In the genomic region with DNA sequence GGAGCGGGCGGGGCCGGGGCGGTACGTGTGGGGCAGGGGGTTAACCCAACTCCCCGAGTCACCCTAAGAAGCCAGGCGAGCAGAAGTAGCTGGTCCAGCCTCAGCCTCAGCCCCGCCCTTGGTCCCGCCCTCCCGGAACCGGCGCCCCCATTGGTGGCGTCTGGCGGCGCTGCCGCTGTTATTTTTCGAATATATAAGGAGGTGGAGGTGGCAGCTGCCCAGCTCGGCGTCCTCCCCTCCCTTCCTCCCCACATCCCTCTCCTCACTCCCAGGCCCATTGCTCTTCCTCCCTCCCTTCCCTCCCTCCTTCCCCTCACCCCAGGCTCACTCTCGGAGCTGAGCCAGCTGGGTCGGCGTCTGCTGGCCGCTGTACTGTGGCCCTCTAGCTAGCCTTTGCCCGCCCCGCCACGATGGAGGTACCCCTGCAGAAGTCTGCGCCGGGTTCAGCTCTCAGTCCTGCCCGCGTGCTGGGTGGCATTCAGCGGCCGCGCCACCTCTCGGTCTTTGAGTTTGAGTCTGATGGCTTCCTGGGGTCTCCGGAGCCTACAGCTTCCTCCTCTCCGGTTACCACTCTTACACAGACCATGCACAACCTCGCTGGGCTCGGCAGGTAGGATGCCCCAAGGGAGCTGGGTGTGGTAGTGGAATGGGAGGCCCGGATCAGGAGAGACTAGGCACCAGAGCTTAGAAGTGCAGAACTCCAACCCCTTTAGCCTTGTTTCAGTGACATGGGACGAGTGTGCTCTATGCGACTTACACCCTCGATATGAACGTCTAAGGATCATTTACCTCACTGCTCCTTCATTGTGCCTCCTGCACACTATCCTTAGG, we compare ENCODE assay signal across 8 mouse cellular contexts. TPM values are rescaled to one million over a fixed set of nuclear protein-coding genes. Genes with fewer than 3 reads are reported as not detected.
DNase-seq lines count a peak whose midpoint lies in the region; ATAC-seq and TF ChIP-seq lines count a peak whose summit lies in the region.

TSS of gene Cdc25b (plus strand) at position 179 of the 831 bp plus-strand sequence.
TSS of gene Spef1 (minus strand) at position 512 of the 831 bp plus-strand sequence.

- no peak; the same call in 1 of the 2 replicates for TF ChIP-seq EP300 in liver, postnatal 0 days (IDR thresholded peaks at IDR 0.05; ENCODE audit: low read depth)

- H3K27me3 ChIP-seq in forebrain, embryonic 11.5 days (ENCODE audit: control insufficient read depth, insufficient read depth, low read length) = no peaks in the 10 kb centered on the region
- no peaks in the 10 kb centered on the region for H3K27me3 ChIP-seq in heart, embryonic 15.5 days
- no peaks in the 10 kb centered on the region for H3K27me3 ChIP-seq in liver, postnatal 0 days (ENCODE audit: insufficient read depth, low read length)
- no peaks in the 10 kb centered on the region for H3K27me3 ChIP-seq in neural tube, embryonic 13.5 days
- H3K27me3 ChIP-seq in testis, adult 2 months (ENCODE audit: control insufficient read depth, insufficient read depth, low read length) = no peaks in the 10 kb centered on the region

- TF ChIP-seq CTCF in liver, postnatal 0 days (IDR thresholded peaks at IDR 0.05; ENCODE audit: low read depth) = peak; percentile 46
- no peak for TF ChIP-seq CTCF in testis, adult 2 months (IDR thresholded peaks at IDR 0.05; ENCODE audit: control insufficient read depth, insufficient read depth, insufficient replicate concordance, low read depth, low read length)

- peak within 1 kb of the TSS; percentile 48 for H3K27ac ChIP-seq in forebrain, embryonic 11.5 days (ENCODE audit: low read depth, low read length)
- peak within 1 kb of the TSS; percentile 95 for H3K27ac ChIP-seq in heart, embryonic 15.5 days
- H3K27ac ChIP-seq in liver, postnatal 0 days (ENCODE audit: low read depth) = peak within 1 kb of the TSS; percentile 85
- peak within 1 kb of the TSS; percentile 86 for H3K27ac ChIP-seq in neural tube, embryonic 13.5 days (replicated peaks)
- no peak within 1 kb of the TSS for H3K27ac ChIP-seq in testis, adult 2 months (ENCODE audit: control insufficient read depth, insufficient read depth, low read depth, low read length)

- TF ChIP-seq POLR2A in testis, adult 2 months (IDR thresholded peaks at IDR 0.05; ENCODE audit: control insufficient read depth, low read depth, low read length) = no peak

- ATAC-seq in forebrain, embryonic 11.5 days (replicated peaks; ENCODE audit: low FRiP score) = peak; percentile 81
- peak; percentile 88 for ATAC-seq in heart, embryonic 15.5 days (replicated peaks; ENCODE audit: insufficient number of reproducible peaks, insufficient read depth, low FRiP score, low read depth)
- peak; percentile 88 for ATAC-seq in liver, postnatal 0 days
- ATAC-seq in neural tube, embryonic 13.5 days (ENCODE audit: low read depth) = peak; percentile 83

- under 1% methylated on average over 43 of the region's 43 CpGs for WGBS in forebrain, embryonic 11.5 days
- 2% methylated on average over 43 of the region's 43 CpGs for whole genome bisulfite sequencing in heart, embryonic 15.5 days
- 1% methylated on average over 40 of the region's 43 CpGs for WGBS in liver, postnatal 0 days (ENCODE audit: insufficient replicate concordance)
- under 1% methylated on average over 43 of the region's 43 CpGs for WGBS in neural tube, embryonic 13.5 days

- DNase-seq in ES-CJ7 (ENCODE audit: low read depth, low spot score) = peak; percentile 76
- DNase-seq in c-Kit-positive CD71-negative TER-119-negative erythroid progenitor cells, embryonic 14.5 days (ENCODE audit: low read depth) = peak; percentile 61
- DNase-seq in forebrain, embryonic 11.5 days (ENCODE audit: low spot score) = peak; percentile 93
- peak; percentile 91 for DNase-seq in kidney, postnatal 14 days
- DNase-seq in liver, postnatal 0 days = peak; percentile 94

- H3K36me3 ChIP-seq in forebrain, embryonic 11.5 days (ENCODE audit: control insufficient read depth, insufficient read depth, low read length) = peaks cover 5% of the 10 kb centered on the region
- peaks cover 9% of the 10 kb centered on the region for H3K36me3 ChIP-seq in heart, embryonic 15.5 days
- H3K36me3 ChIP-seq in liver, postnatal 0 days (replicated peaks; ENCODE audit: insufficient read depth, low read length) = peaks cover 31% of the 10 kb centered on the region
- no peaks in the 10 kb centered on the region for H3K36me3 ChIP-seq in neural tube, embryonic 13.5 days
- no peaks in the 10 kb centered on the region for H3K36me3 ChIP-seq in testis, adult 2 months (ENCODE audit: control insufficient read depth, insufficient read depth, low read length)

- peak within 1 kb of the TSS; percentile 89 for H3K9ac ChIP-seq in forebrain, embryonic 11.5 days (ENCODE audit: low read length)
- peak within 1 kb of the TSS; percentile 58 for H3K9ac ChIP-seq in heart, embryonic 15.5 days
- peak within 1 kb of the TSS; percentile 78 for H3K9ac ChIP-seq in liver, postnatal 0 days (replicated peaks)
- peak within 1 kb of the TSS; percentile 79 for H3K9ac ChIP-seq in neural tube, embryonic 13.5 days

- no peaks in the 10 kb centered on the region for H3K9me3 ChIP-seq in forebrain, embryonic 11.5 days (ENCODE audit: control insufficient read depth, low read length)
- no peaks in the 10 kb centered on the region for H3K9me3 ChIP-seq in heart, embryonic 15.5 days (replicated peaks)
- H3K9me3 ChIP-seq in liver, postnatal 0 days (ENCODE audit: low read length) = no peaks in the 10 kb centered on the region
- H3K9me3 ChIP-seq in neural tube, embryonic 13.5 days = no peaks in the 10 kb centered on the region

- peaks cover 24% of the 10 kb centered on the region for H3K4me1 ChIP-seq in forebrain, embryonic 11.5 days (replicated peaks; ENCODE audit: control insufficient read depth, insufficient read depth, low read length)
- peaks cover 27% of the 10 kb centered on the region for H3K4me1 ChIP-seq in heart, embryonic 15.5 days (replicated peaks)
- H3K4me1 ChIP-seq in liver, postnatal 0 days (ENCODE audit: insufficient read depth) = peaks cover 37% of the 10 kb centered on the region
- peaks cover 49% of the 10 kb centered on the region for H3K4me1 ChIP-seq in neural tube, embryonic 13.5 days (replicated peaks)
- peaks cover 10% of the 10 kb centered on the region for H3K4me1 ChIP-seq in testis, adult 2 months (ENCODE audit: control insufficient read depth, insufficient read depth, low read length)

- peak within 1 kb of the TSS; percentile 44 for H3K4me3 ChIP-seq in forebrain, embryonic 11.5 days (ENCODE audit: low read depth, low read length)
- peak within 1 kb of the TSS; percentile 65 for H3K4me3 ChIP-seq in heart, embryonic 15.5 days
- H3K4me3 ChIP-seq in liver, postnatal 0 days (ENCODE audit: low read depth, low read length) = peak within 1 kb of the TSS; percentile 74
- peak within 1 kb of the TSS; percentile 71 for H3K4me3 ChIP-seq in neural tube, embryonic 13.5 days
- peak within 1 kb of the TSS; percentile 80 for H3K4me3 ChIP-seq in testis, adult 2 months (ENCODE audit: control insufficient read depth, low read depth, low read length)

- peak within 1 kb of the TSS; percentile 65 for H3K4me2 ChIP-seq in forebrain, embryonic 11.5 days (ENCODE audit: low read depth, low read length, severe bottlenecking)
- peak within 1 kb of the TSS; percentile 83 for H3K4me2 ChIP-seq in heart, embryonic 15.5 days
- H3K4me2 ChIP-seq in liver, postnatal 0 days (ENCODE audit: low read depth, low read length) = peak within 1 kb of the TSS; percentile 86
- H3K4me2 ChIP-seq in neural tube, embryonic 13.5 days = peak within 1 kb of the TSS; percentile 73

RNA-seq across cellular contexts. Expression of gene Cdc25b, which starts in this region (rescaled TPM):
- polyA plus RNA-seq in forebrain, embryonic 11.5 days (2014; fragmentation: Nextera tagmentation; extraction: Ambion mirVana) = 92.2 and 93.0 TPM in 2 replicates
- polyA plus RNA-seq in heart, embryonic 15.5 days (2015; fragmentation: Nextera tagmentation; extraction: Ambion mirVana) = 49.9 and 61.4 TPM in 2 replicates
- 67.6 and 77.7 TPM in 2 replicates for polyA plus RNA-seq in liver, postnatal 0 days (2015; fragmentation: Nextera tagmentation; extraction: Ambion mirVana)
- 32.5 and 40.3 TPM in 2 replicates for polyA plus RNA-seq in neural tube, embryonic 13.5 days (2015; fragmentation: Nextera tagmentation; extraction: Ambion mirVana)
- 2.9 and 3.1 TPM in 2 replicates for polyA plus RNA-seq in testis, adult 2 months (2012; rRNA removed)

RNA-seq across cellular contexts. Expression of gene Spef1, which starts in this region (rescaled TPM):
- 9.3 and 10.3 TPM in 2 replicates for polyA plus RNA-seq in forebrain, embryonic 11.5 days (2014; fragmentation: Nextera tagmentation; extraction: Ambion mirVana)
- polyA plus RNA-seq in heart, embryonic 15.5 days (2015; fragmentation: Nextera tagmentation; extraction: Ambion mirVana) = 1.9 and 2.0 TPM in 2 replicates
- polyA plus RNA-seq in liver, postnatal 0 days (2015; fragmentation: Nextera tagmentation; extraction: Ambion mirVana) = 0.59 and 0.65 TPM in 2 replicates
- polyA plus RNA-seq in neural tube, embryonic 13.5 days (2015; fragmentation: Nextera tagmentation; extraction: Ambion mirVana) = 6.9 and 7.9 TPM in 2 replicates
- polyA plus RNA-seq in testis, adult 2 months (2012; rRNA removed) = 13.1 and 14.8 TPM in 2 replicates
